Mouse (Mus musculus) left cerebral cortex, postnatal 14 days (tissue): ENCODE results near the gene Hivep3. TPM values are rescaled to one million over a fixed set of nuclear protein-coding genes. Genes with fewer than 3 reads are reported as not detected.
A peak's percentile ranks its signal among the peaks of the same experiment; 100 is the strongest.

Experiments used
- DNase-seq, 2 experiments: peaks; one replicate each; pipeline ENCODE4 v3.0.0; 2021 to 2022; ENCODE audit warnings: low spot score in 2 of 2, mixed read lengths in 1 of 2
- intact Hi-C: fragments of 180-260 bp; cut with DNase I; formaldehyde crosslinking; loops from one replicate; pipeline ENCODE4 v1.15.1; 2025
- total RNA-seq, 2 experiments: library from RNA; stranded (reverse); gene quantifications; 2 replicates each; pipeline ENCODE4 v1.2.3; 2021

The Hivep3 gene
- total RNA-seq, 2 experiments from 2014 or later = 65.4 to 79.8 TPM

GRCm38 (mm10) chr4:120089536-120089935 lies 356.0 kb downstream of the Hivep3 start:
- intact Hi-C loops = no loop called here
- no peak for DNase-seq

GRCm38 (mm10) chr4:120091997-120092783 lies 358.6 kb downstream of the Hivep3 start:
- no peak for DNase-seq
- intact Hi-C loops = no loop called here

- DNase-seq = no peak
Observed at GRCm38 (mm10) chr4:120096935-120097334, 363.4 kb downstream of the Hivep3 start.

GRCm38 (mm10) chr4:120101186-120101585 lies 367.6 kb downstream of the Hivep3 start:
- no peak for DNase-seq
- intact Hi-C loops = loop anchor here (10.0 kb wide), 3 partner anchors 136 to 466 kb away; partner anchors contain the start of gene Guca2a

More at GRCm38 (mm10) chr4:120096935-120097334, 363.4 kb downstream of the Hivep3 start:
- intact Hi-C loops = no loop called here

GRCm38 (mm10) chr4:120104599-120104998 lies 371.0 kb downstream of the Hivep3 start:
- intact Hi-C loops = loop anchor here (10.0 kb wide), 3 partner anchors 140 to 470 kb away; partner anchors contain the start of gene Guca2a
- DNase-seq = peak; percentile 63 to 77

GRCm38 (mm10) chr4:120106362-120106761 lies 372.8 kb downstream of the Hivep3 start:
- intact Hi-C loops = loop anchor here (10.0 kb wide), 3 partner anchors 142 to 472 kb away; partner anchors contain the start of gene Guca2a
- DNase-seq = no peak

- DNase-seq = no peak
- intact Hi-C loops = loop anchor here (10.0 kb wide), 3 partner anchors 143 to 473 kb away; partner anchors contain the start of gene Guca2a
Observed at GRCm38 (mm10) chr4:120107787-120108186, 374.2 kb downstream of the Hivep3 start.

- intact Hi-C loops = no loop called here
Observed at GRCm38 (mm10) chr4:120115516-120115915, 381.9 kb downstream of the Hivep3 start.

GRCm38 (mm10) chr4:120116312-120116711 lies 382.7 kb downstream of the Hivep3 start:
- intact Hi-C loops = no loop called here
- peak in 1 of 2 experiments; percentile 73 for DNase-seq

More at GRCm38 (mm10) chr4:120115516-120115915, 381.9 kb downstream of the Hivep3 start:
- no peak for DNase-seq

- intact Hi-C loops = no loop called here
Observed at GRCm38 (mm10) chr4:120120276-120120675, 386.7 kb downstream of the Hivep3 start.

GRCm38 (mm10) chr4:120124656-120125055 lies 391.1 kb downstream of the Hivep3 start:
- intact Hi-C loops = loop anchor here (5.0 kb wide), 1 partner anchor 312 kb away; no protein-coding TSS in a partner anchor

More at GRCm38 (mm10) chr4:120120276-120120675, 386.7 kb downstream of the Hivep3 start:
- DNase-seq = peak in 1 of 2 experiments; percentile 61

GRCm38 (mm10) chr4:120126047-120126446 lies 392.5 kb downstream of the Hivep3 start:
- intact Hi-C loops = loop anchor here (5.0 kb wide), 1 partner anchor 314 kb away; no protein-coding TSS in a partner anchor

More at GRCm38 (mm10) chr4:120124656-120125055, 391.1 kb downstream of the Hivep3 start:
- DNase-seq = no peak

GRCm38 (mm10) chr4:120127333-120127732 lies 393.7 kb downstream of the Hivep3 start:
- no peak for DNase-seq
- intact Hi-C loops = loop anchor here (5.0 kb wide), 1 partner anchor 315 kb away; no protein-coding TSS in a partner anchor

More at GRCm38 (mm10) chr4:120126047-120126446, 392.5 kb downstream of the Hivep3 start:
- DNase-seq = peak; percentile 45 to 71

GRCm38 (mm10) chr4:120128033-120128432 lies 394.4 kb downstream of the Hivep3 start:
- intact Hi-C loops = loop anchor here (5.0 kb wide), 1 partner anchor 316 kb away; no protein-coding TSS in a partner anchor
- peak in 1 of 2 experiments; percentile 60 for DNase-seq

- peak; percentile 69 to 76 for DNase-seq
- intact Hi-C loops = loop anchor here (5.0 kb wide), 1 partner anchor 317 kb away; no protein-coding TSS in a partner anchor
Observed at GRCm38 (mm10) chr4:120129233-120129885, 395.8 kb downstream of the Hivep3 start.

- intact Hi-C loops = no loop called here
- no peak for DNase-seq
Observed at GRCm38 (mm10) chr4:120130926-120131325, 397.3 kb downstream of the Hivep3 start.

- intact Hi-C loops = no loop called here
- no peak for DNase-seq
Observed at GRCm38 (mm10) chr4:120131441-120132220, 398.0 kb downstream of the Hivep3 start.

GRCm38 (mm10) chr4:120134223-120134622 lies 400.6 kb downstream of the Hivep3 start:
- intact Hi-C loops = no loop called here
- no peak for DNase-seq

GRCm38 (mm10) chr4:120141810-120142209 lies 408.2 kb downstream of the Hivep3 start:
- intact Hi-C loops = no loop called here
- no peak for DNase-seq
